Mouse (Mus musculus): ENCODE data around the gene Clrn2.

Gene Clrn2

GRCm38 (mm10) chr5:45449831-45450716 lies 3.5 kb upstream of the Clrn2 start, which contains the start of gene Qdpr:
Gene Qdpr, minus strand, starts transcription at chr5:45450236.
- DNase-seq (ENCODE audit: low read depth, low spot score): peak; percentile 97

GRCm38 (mm10) chr5:45454456-45454855 lies 905 bp downstream of the Clrn2 start:
- DNase-seq (ENCODE audit: low read depth, low spot score): no peak

GRCm38 (mm10) chr5:45472880-45473450 lies 19.4 kb downstream of the Clrn2 start:
- no peak for DNase-seq (ENCODE audit: low read depth, low spot score)

- no peak for DNase-seq (ENCODE audit: low read depth, low spot score)
Measured at GRCm38 (mm10) chr5:45473521-45473920, 20.0 kb downstream of the Clrn2 start.

- DNase-seq (ENCODE audit: low read depth, low spot score): peak; percentile 58
Measured at GRCm38 (mm10) chr5:45474215-45474614, 20.7 kb downstream of the Clrn2 start.

- no peak for DNase-seq (ENCODE audit: low read depth, low spot score)
Measured at GRCm38 (mm10) chr5:45474758-45475157, 21.2 kb downstream of the Clrn2 start.

- DNase-seq (ENCODE audit: low read depth, low spot score): no peak
Measured at GRCm38 (mm10) chr5:45475771-45476170, 22.2 kb downstream of the Clrn2 start.

GRCm38 (mm10) chr5:45476288-45476687 lies 22.7 kb downstream of the Clrn2 start:
- no peak for DNase-seq (ENCODE audit: low read depth, low spot score)

- no peak for DNase-seq (ENCODE audit: low read depth, low spot score)
Measured at GRCm38 (mm10) chr5:45477601-45478000, 24.1 kb downstream of the Clrn2 start.

- no peak for DNase-seq (ENCODE audit: low read depth, low spot score)
Measured at GRCm38 (mm10) chr5:45480066-45480465, 26.5 kb downstream of the Clrn2 start.

GRCm38 (mm10) chr5:45481125-45481524 lies 27.6 kb downstream of the Clrn2 start:
- no peak for DNase-seq (ENCODE audit: low read depth, low spot score)

- DNase-seq (ENCODE audit: low read depth, low spot score): no peak
Measured at GRCm38 (mm10) chr5:45482607-45483006, 29.1 kb downstream of the Clrn2 start.

GRCm38 (mm10) chr5:45483654-45484053 lies 30.1 kb downstream of the Clrn2 start:
- no peak for DNase-seq (ENCODE audit: low read depth, low spot score)

GRCm38 (mm10) chr5:45491776-45492175 lies 38.2 kb downstream of the Clrn2 start:
- DNase-seq (ENCODE audit: low read depth, low spot score): no peak

GRCm38 (mm10) chr5:45493191-45494092 lies 39.9 kb downstream of the Clrn2 start, which contains the start of gene Lap3:
Gene Lap3, plus strand, starts transcription at chr5:45493374.
- DNase-seq (ENCODE audit: low read depth, low spot score): peak; percentile 94

- DNase-seq (ENCODE audit: low read depth, low spot score): no peak
Measured at GRCm38 (mm10) chr5:45494093-45494755, 40.7 kb downstream of the Clrn2 start.

GRCm38 (mm10) chr5:45495429-45495975 lies 42.0 kb downstream of the Clrn2 start:
- no peak for DNase-seq (ENCODE audit: low read depth, low spot score)

- no peak for DNase-seq (ENCODE audit: low read depth, low spot score)
Measured at GRCm38 (mm10) chr5:45496042-45496441, 42.5 kb downstream of the Clrn2 start.

GRCm38 (mm10) chr5:45496479-45496878 lies 42.9 kb downstream of the Clrn2 start:
- no peak for DNase-seq (ENCODE audit: low read depth, low spot score)

- no peak for DNase-seq (ENCODE audit: low read depth, low spot score)
Measured at GRCm38 (mm10) chr5:45496930-45497550, 43.5 kb downstream of the Clrn2 start.

GRCm38 (mm10) chr5:45497564-45497963 lies 44.0 kb downstream of the Clrn2 start:
- no peak for DNase-seq (ENCODE audit: low read depth, low spot score)

All from retina, postnatal 7 days (tissue).